Mouse (Mus musculus): Measurements from ENCODE around the gene Acad10.
A peak's percentile ranks its signal among the peaks of the same experiment; 100 is the strongest.

DNA sequence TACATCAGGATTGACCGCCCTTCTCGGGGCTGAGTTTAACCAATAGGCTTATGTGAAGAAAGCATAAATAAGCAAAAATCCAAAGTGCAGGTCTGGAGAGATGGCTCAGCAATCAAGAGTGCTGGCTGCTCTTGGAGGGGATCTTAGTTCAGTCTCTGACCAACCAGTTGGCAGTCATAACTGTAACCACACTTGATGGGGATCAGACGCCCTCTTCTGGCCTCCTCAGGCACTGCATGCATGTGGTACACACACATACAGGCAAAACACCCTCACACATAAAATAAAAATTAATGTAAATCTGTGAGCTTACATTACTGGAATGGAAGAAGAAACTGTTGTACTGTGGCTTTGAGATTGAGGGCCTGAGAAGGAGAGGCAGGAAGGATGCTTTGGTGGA lies 10.1 kb upstream of the Acad10 start:
- TF ChIP-seq CTCF (IDR thresholded peaks at IDR 0.05; ENCODE audit: low read depth) = peak; percentile 29
- TF ChIP-seq EP300 (IDR thresholded peaks at IDR 0.05; ENCODE audit: low read depth) = no peak
